Mouse (Mus musculus) heart, embryonic 10.5 days (tissue): Measurements from ENCODE around the gene Pigp. TPM values are rescaled to one million over a fixed set of nuclear protein-coding genes. Genes with fewer than 3 reads are reported as not detected.

Experiments used
- DNase-seq: peaks from one replicate; pipeline ENCODE4 v3.0.0-alpha.2; 2017; ENCODE audit warnings: low spot score
- H3K27ac ChIP-seq: fragments of 300-500 bp; sonication (generic); 2 replicates; pipeline ENCODE4 v1.5.1; 2016; ENCODE audit warnings: mild to moderate bottlenecking
- H3K27me3 ChIP-seq: fragments of 300-500 bp; sonication (generic); 2 replicates; pipeline ENCODE4 v1.6.1; 2016; ENCODE audit warnings: mild to moderate bottlenecking; ENCODE audit not compliant: poor library complexity, insufficient read depth, severe bottlenecking
- H3K36me3 ChIP-seq: fragments of 300-500 bp; sonication (generic); 2 replicates; pipeline ENCODE4 v1.6.1; 2016; ENCODE audit warnings: mild to moderate bottlenecking, moderate library complexity
- H3K4me1 ChIP-seq: fragments of 300-500 bp; sonication (generic); 2 replicates; pipeline ENCODE4 v1.6.1; 2016; ENCODE audit warnings: mild to moderate bottlenecking
- H3K4me3 ChIP-seq: fragments of 300-500 bp; sonication (generic); 2 replicates; pipeline ENCODE4 v1.5.1; 2016; ENCODE audit warnings: mild to moderate bottlenecking, moderate library complexity
- H3K9me3 ChIP-seq: fragments of 300-500 bp; sonication (generic); 2 replicates; pipeline ENCODE4 v1.6.1; 2016; ENCODE audit warnings: mild to moderate bottlenecking, moderate library complexity
- WGBS: fragments of 180-500 bp; shearing (Covaris S2); methylation state at CpG from one replicate; pipeline ENCODE4 v1.1.7; 2016; 5-methylcytosine and 5-hydroxymethylcytosine counted together
- polyA plus RNA-seq: library from polyadenylated mRNA; unstranded; fragments of >200 nt; fragmentation: Nextera tagmentation; extraction: Ambion mirVana; gene quantifications from 2 replicates; pipeline ENCODE4 v1.2.1, GENCODE M21; 2016

Pigp gene
- polyA plus RNA-seq, 1 experiment from 2014 or later = 95.2 TPM

DNA sequence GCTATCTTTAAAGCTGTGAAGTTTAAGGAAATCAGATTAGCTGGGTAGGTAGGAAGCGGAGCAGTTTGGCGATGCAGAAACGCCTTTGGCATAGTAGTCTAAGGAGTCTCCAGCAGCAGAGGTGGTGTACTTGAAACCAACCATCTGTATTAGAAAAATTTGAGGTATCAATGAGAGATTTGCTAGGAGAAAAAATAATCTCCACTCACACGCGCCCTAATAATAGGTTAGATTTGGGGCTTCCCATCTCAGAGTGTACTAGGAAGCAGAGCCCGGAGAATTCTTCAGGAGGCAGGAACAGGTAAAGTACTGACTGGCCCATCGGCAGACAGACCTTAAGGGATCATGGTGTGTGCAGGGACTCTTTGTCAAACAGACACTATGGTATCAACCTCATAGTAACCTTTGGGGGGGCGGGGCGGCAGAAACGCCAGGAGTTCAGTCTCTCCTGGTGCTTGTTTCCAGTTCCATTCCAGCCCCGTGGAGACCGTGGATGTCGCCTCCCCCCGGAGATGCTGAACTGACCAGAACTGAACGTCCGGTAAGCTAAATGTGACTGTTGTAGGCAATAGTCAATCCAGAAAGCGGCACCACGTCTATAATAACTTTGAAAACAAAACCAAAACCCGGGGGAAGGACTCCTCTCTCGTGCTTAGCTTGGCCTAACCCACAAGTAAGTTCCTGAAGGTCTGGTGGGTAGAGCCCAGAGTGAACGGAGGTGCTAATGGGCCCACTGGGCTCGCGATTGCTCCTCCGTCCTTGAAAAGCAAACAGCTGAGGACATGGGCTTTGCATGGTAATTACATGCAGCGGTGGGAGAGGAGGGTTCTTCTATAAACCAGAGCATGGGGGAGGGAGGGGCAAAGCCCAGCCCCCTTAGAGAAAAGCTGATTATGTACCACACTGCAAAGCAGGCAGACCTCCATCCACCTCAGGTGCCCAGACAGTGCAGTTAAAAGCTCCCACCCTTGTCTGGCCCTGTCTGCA is 42.5 kb downstream of the Pigp start:
- Histone ChIP-seq H3K27me3 (peaks cover 47% of the 10 kb centered on the region), H3K9me3 (no peaks in the 10 kb centered on the region), H3K4me3 (peak overlapping the region; percentile 78), H3K4me1 (peaks cover 22% of the 10 kb centered on the region), H3K36me3 (no peaks in the 10 kb centered on the region), H3K27ac (peak overlapping the region; percentile 88; the same call in 1 of the 2 replicates)
- DNase-seq = no peak
- WGBS = 11% methylated on average over 25 of the region's 25 CpGs

DNA sequence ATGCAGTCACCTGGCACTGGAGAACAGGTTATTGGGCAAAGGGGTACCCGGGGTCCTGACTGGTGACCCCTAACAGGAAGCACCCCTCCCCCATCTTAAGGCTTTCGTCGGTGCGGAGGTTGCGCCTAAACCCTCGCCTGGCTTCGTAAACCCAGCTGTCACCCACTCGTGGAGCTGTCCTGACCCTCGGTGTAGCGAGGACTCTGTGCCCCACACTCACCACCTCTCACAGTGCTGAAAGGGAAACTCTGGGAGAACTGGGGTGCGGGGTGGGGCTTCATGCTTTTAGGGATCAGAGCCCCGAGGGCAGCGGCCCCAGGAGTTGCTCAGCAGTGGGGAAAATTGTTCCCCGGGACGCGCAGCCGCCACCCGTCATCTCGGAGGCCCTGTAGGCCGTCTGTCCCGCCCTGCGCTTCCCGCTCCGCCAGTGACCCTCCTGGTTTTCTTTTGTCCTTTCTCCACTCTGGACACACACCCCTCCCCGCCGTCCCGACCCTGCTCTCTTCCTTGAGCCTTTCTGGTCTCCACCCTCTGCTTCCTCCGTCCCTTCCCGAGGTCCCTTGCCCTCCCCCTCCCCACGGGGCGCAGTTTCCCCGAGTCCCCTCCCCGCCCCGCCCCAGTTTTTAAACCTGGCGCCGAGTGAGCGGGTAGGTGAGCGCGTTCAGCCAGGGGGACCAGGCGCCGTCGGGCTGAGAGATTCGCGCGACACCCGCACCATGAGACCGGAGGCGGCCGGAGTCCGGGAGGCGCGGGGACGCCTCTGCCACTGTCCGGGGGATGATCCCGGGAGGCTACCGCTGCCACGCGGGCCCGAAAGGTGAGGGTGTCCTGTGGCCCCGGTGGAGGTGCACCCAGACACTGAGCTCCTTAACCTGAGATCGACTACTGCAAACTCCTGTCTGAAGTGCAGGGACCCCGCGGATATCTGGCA is 43.6 kb downstream of the Pigp start, which contains the start of gene Ripply3:
Ripply3 (plus strand) TSS at position 640 of the 931 bp plus-strand sequence.
- H3K9me3 ChIP-seq = no peaks in the 10 kb centered on the region
- peak within 1 kb of the TSS; percentile 88 for H3K27ac ChIP-seq
- H3K4me3 ChIP-seq = peak within 1 kb of the TSS; percentile 78
- no peak for DNase-seq
- H3K27me3 ChIP-seq = peaks cover 47% of the 10 kb centered on the region
- WGBS = under 1% methylated on average over 62 of the region's 63 CpGs
- H3K4me1 ChIP-seq = peaks cover 22% of the 10 kb centered on the region
- H3K36me3 ChIP-seq = no peaks in the 10 kb centered on the region

DNA sequence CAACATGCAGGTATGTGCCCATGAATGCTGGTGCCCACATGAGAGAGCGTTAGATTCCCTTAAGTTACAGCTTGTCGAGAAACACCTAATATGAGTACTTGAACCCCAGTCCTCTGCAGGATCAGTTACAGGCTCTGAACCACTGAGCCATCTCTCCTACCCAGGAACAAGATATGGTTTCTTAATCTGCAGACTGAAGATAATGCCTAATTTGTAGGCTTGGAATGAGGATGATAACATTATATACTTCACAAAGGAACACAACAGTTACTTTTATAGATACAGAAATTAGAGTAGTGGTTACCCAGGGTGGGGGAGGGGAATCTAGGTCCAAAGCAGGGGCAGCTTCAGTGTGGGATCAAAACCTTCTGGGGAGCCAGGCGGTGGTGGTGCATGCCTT is 45.6 kb downstream of the Pigp start:
- H3K27ac ChIP-seq = no peak overlapping the region
- no peaks in the 10 kb centered on the region for H3K9me3 ChIP-seq
- no peaks in the 10 kb centered on the region for H3K36me3 ChIP-seq
- peaks cover 47% of the 10 kb centered on the region for H3K27me3 ChIP-seq
- WGBS = 87% methylated on average over 3 of the region's 3 CpGs
- no peak overlapping the region for H3K4me3 ChIP-seq
- no peak for DNase-seq
- peaks cover 22% of the 10 kb centered on the region for H3K4me1 ChIP-seq

DNA sequence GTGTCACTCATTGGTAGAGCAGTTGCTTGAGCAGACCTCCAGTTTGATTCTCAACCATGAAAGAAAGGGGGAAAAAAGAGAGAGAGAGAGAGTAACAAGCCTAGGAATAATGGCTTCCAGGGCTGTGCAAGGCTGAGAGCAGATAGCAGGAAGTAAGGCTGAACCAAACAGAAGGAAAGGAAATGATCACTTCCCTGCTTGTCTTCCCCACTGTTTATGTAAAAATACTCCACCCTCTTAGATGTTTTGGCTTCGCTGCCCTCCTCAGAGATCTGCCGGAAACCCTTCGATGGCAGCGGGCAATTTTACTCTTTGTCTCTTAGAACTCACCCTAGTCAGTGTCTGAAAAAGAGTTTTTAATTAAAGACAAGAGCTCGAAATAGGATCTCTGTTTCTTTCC is 48.0 kb downstream of the Pigp start:
- H3K27me3 ChIP-seq = peaks cover 26% of the 10 kb centered on the region
- H3K9me3 ChIP-seq = no peaks in the 10 kb centered on the region
- no peak overlapping the region for H3K4me3 ChIP-seq
- 59% methylated on average over 5 of the region's 5 CpGs for WGBS
- 0 out of 2 replicates have a peak overlapping the region, but pooled peaks have one; percentile 13 for H3K27ac ChIP-seq
- no peaks in the 10 kb centered on the region for H3K36me3 ChIP-seq
- H3K4me1 ChIP-seq = peaks cover 12% of the 10 kb centered on the region
- DNase-seq = no peak

DNA sequence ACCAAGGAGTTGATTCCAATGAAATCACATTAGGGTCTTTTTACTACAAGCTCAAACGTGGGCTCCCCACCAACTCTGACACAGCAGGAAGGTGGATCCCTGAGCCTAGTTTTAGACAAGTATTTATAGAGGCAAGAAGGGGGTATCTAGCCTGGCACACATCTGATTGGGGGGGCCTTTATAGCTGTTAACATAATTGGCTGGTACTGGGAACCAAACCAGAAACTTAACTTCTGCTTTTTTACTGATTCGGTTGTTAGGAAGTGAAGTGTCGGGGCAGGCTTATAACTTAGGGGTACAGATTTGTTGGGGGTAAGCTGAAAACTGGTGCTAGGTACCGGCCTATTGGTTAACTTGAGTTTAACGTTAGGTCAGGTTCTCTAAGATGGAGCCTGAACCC is 51.4 kb downstream of the Pigp start:
- no peaks in the 10 kb centered on the region for H3K4me1 ChIP-seq
- WGBS = 77% methylated on average over 5 of the region's 5 CpGs
- DNase-seq = no peak
- H3K36me3 ChIP-seq = no peaks in the 10 kb centered on the region
- no peak overlapping the region for H3K27ac ChIP-seq
- no peak overlapping the region for H3K4me3 ChIP-seq
- H3K9me3 ChIP-seq = no peaks in the 10 kb centered on the region
- H3K27me3 ChIP-seq = no peaks in the 10 kb centered on the region; the same call in 1 of the 2 replicates

DNA sequence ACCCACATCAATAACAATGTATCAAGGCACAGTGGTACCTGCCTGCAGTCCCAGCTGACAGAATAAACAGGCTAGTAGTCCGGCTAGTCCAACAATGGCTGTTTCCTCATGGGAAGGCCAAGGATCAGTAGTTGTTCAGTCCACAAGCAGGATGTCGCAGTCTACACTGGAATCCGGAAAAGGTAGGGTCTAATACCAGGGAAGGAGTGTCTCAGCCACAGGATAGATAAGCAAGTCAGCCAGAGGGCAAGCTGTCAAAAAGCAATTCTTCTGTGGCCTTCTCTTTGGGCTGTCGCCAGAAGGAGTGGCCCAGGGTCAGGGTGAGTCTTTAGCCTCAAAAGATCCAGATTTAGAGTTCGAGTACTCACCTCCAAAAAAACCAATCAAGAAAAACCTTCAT is 53.9 kb downstream of the Pigp start:
- Histone ChIP-seq H3K4me1 (peaks cover 9% of the 10 kb centered on the region), H3K27me3 (no peaks in the 10 kb centered on the region; the same call in 1 of the 2 replicates), H3K27ac (no peak overlapping the region), H3K4me3 (no peak overlapping the region), H3K36me3 (no peaks in the 10 kb centered on the region), H3K9me3 (no peaks in the 10 kb centered on the region)
- WGBS = 69% methylated on average over 5 of the region's 5 CpGs
- no peak for DNase-seq

DNA sequence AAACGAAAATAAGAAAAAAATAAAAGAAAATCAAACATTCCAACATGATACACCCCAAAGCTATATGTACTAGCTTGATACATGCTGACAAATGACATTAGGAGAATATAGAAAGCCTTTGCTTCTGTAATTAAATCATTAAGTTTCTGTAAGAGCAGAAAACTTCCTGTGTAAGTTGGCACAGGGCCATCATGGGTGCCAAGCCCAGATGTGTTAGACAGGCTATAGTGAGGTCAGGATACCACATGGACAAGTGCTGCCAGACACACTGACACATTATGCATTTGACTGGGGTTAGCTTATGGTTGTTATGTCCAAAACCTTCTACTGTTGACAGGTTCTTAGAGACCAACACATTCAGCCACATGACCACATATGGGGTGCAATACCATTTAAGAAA is 56.4 kb downstream of the Pigp start:
- H3K4me3 ChIP-seq = no peak overlapping the region
- H3K27me3 ChIP-seq = no peaks in the 10 kb centered on the region; the same call in 1 of the 2 replicates
- peaks cover 18% of the 10 kb centered on the region for H3K4me1 ChIP-seq
- no peak overlapping the region for H3K27ac ChIP-seq
- WGBS = 49% methylated on average over 1 of the region's 1 CpGs
- H3K36me3 ChIP-seq = no peaks in the 10 kb centered on the region
- no peak for DNase-seq
- H3K9me3 ChIP-seq = no peaks in the 10 kb centered on the region

DNA sequence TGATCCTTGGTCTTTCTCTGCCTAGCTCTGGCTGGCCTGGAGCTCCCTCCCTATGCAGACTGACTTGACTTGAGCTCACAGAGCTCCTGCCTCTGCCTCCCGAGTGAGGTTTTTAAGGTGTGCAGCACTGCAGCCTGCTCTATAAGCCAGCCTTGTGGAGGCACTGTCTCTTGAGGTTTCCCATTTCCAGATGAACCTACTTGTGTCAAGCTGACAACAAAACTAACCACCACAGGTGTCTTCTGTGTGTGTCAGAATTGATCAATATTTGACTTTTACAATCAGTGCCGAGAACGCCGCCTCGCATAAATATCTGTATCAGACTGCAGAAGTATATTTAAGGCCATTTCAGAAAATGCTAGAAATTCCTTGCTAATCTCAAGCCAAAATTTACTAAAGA is 57.0 kb downstream of the Pigp start:
- no peak overlapping the region for H3K27ac ChIP-seq
- no peaks in the 10 kb centered on the region for H3K36me3 ChIP-seq
- H3K4me1 ChIP-seq = peaks cover 18% of the 10 kb centered on the region
- H3K4me3 ChIP-seq = no peak overlapping the region
- H3K27me3 ChIP-seq = no peaks in the 10 kb centered on the region; the same call in 1 of the 2 replicates
- no peaks in the 10 kb centered on the region for H3K9me3 ChIP-seq
- 87% methylated on average over 5 of the region's 5 CpGs for WGBS
- no peak for DNase-seq

DNA sequence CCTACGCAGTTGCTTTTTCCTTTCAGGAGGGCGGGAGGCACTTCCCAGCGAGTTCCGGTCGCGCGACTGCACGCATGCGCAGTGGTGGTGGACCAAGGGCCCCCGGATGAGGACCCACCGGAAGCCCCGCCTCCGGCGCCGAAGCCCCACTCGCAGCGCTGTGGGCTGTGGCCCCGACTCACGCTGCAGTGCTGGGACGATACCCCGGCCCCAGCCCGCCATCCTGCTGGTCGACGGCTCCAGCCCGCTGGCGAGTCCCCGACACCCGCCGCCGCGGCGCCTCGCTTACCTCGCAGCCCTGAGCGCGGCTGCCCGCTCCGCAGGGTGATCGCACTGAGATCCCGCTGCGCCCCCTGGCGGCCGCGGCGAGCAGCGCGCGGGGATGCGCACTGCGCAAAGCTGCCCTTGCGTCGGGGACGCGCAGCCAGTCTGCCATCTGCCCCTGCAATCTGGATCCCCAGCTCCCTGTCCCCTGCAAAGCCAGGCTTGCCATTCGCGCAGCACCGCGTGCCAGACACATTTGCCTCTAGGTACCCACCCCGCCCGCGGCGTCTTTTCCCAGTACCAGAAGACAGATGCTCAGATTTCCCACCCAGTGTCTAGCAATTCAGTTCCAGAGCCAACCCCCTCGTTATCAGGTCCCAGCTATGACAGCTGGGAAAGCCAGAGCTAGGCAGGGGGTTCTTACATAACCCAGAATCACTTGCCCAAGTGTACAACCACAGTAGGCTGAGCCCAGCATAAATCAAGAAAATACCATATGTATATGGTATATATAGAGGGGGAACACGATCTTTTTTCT is 58.2 kb downstream of the Pigp start, which contains the start of gene Hlcs:
Hlcs (minus strand) TSS at position 343 of the 802 bp plus-strand sequence.
- Histone ChIP-seq H3K4me1 (peaks cover 18% of the 10 kb centered on the region), H3K27ac (peak within 1 kb of the TSS; percentile 95), H3K27me3 (no peaks in the 10 kb centered on the region; the same call in 1 of the 2 replicates), H3K36me3 (no peaks in the 10 kb centered on the region), H3K9me3 (no peaks in the 10 kb centered on the region), H3K4me3 (peak within 1 kb of the TSS; percentile 69)
- DNase-seq = peak; percentile 96
- under 1% methylated on average over 64 of the region's 64 CpGs for WGBS

DNA sequence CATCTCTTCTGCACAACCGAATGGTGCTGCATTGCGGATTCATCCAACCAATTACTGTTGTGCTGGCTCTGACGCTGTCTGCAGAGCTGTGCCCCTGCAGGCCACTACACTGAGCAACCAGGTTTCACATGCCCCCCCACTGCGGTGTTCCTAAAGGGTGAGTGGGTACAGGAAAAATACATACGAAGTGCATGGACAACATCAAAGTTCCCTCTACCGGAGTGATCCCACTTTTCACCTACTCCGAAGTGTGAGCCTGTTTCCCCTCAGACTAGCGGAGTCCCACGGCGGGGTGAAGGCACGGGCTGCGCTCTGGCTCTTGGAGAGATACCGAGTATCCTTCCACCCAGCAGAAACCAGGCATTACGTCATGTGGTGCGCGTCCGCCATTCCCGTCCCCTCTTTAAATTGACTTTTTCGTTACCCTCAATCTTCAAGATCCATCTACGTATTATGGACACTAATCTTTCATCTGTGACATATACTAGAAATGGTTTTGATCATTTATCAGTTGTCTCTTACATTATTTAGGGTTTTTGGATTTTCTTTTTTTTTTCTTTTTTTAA is 58.9 kb downstream of the Pigp start:
- WGBS = under 1% methylated on average over 20 of the region's 20 CpGs
- H3K4me1 ChIP-seq = peaks cover 18% of the 10 kb centered on the region
- H3K27me3 ChIP-seq = no peaks in the 10 kb centered on the region; the same call in 1 of the 2 replicates
- H3K27ac ChIP-seq = peak overlapping the region; percentile 95
- H3K36me3 ChIP-seq = no peaks in the 10 kb centered on the region
- DNase-seq = peak; percentile 93
- H3K4me3 ChIP-seq = peak overlapping the region; percentile 69
- no peaks in the 10 kb centered on the region for H3K9me3 ChIP-seq

DNA sequence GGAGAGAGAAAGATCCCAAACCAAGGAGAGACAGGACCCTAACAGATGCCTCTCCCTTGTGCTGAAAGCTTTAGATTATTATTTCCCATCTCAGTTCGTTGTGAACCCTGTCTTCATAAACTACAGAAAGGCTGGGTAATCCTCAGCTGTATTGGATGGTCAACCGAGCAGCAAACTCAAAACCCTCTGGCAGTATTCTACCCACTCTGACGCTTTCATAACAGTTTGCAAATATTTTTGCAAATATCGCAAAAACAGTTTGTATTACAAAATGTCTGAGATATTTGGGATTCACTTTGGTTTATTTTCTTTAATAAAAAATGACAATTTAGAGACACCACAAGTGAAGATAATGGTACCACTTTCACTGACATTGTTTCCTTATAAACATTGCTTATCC is 59.7 kb downstream of the Pigp start:
- H3K27me3 ChIP-seq = no peaks in the 10 kb centered on the region; the same call in 1 of the 2 replicates
- H3K36me3 ChIP-seq = no peaks in the 10 kb centered on the region
- DNase-seq = no peak
- H3K4me1 ChIP-seq = peaks cover 18% of the 10 kb centered on the region
- WGBS = 78% methylated on average over 4 of the region's 4 CpGs
- peak overlapping the region; percentile 69 for H3K4me3 ChIP-seq
- H3K27ac ChIP-seq = peak overlapping the region; percentile 95; the same call in 1 of the 2 replicates
- H3K9me3 ChIP-seq = no peaks in the 10 kb centered on the region
